Mouse (Mus musculus) stomach, embryonic 16.5 days (tissue): ENCODE measurements around the gene Mapt. TPM values are rescaled to one million over a fixed set of nuclear protein-coding genes. Genes with fewer than 3 reads are reported as not detected.

ENCODE experiments used
- ATAC-seq: fragments of 200-750 bp; cut with Nextera tagmentation; 2 replicates; pipeline ENCODE4 v1.8.0; 2017; ENCODE audit warnings: moderate number of reproducible peaks, moderate TSS enrichment; ENCODE audit not compliant: insufficient read depth, low FRiP score
- H3K27ac ChIP-seq: fragments of 300-500 bp; sonication (generic); 2 replicates; pipeline ENCODE4 v1.5.1; 2014; ENCODE audit warnings: low read length
- H3K27me3 ChIP-seq: fragments of 300-500 bp; sonication (generic); 2 replicates; pipeline ENCODE4 v1.6.1; 2014; ENCODE audit warnings: low read length, control low read depth, mixed read lengths; ENCODE audit not compliant: control insufficient read depth, insufficient read depth
- H3K36me3 ChIP-seq: fragments of 300-500 bp; sonication (generic); 2 replicates; pipeline ENCODE4 v1.6.1; 2014; ENCODE audit warnings: low read length; ENCODE audit not compliant: control insufficient read depth, insufficient read depth
- H3K4me1 ChIP-seq: fragments of 300-500 bp; sonication (generic); 2 replicates; pipeline ENCODE4 v1.6.1; 2014; ENCODE audit warnings: low read length, control low read depth, mixed read lengths; ENCODE audit not compliant: control insufficient read depth, insufficient read depth
- H3K4me2 ChIP-seq: fragments of 300-500 bp; sonication (generic); 2 replicates; pipeline ENCODE4 v1.6.1; 2014; ENCODE audit warnings: low read depth, low read length, mixed read lengths
- H3K4me3 ChIP-seq: fragments of 300-500 bp; sonication (generic); replicated peaks from 2 replicates; pipeline ENCODE4 v1.5.1; 2014; ENCODE audit warnings: mild to moderate bottlenecking, low read length
- H3K9ac ChIP-seq: fragments of 300-500 bp; sonication (generic); 2 replicates; pipeline ENCODE4 v1.6.1; 2014; ENCODE audit warnings: low read length
- H3K9me3 ChIP-seq: fragments of 300-500 bp; sonication (generic); replicated peaks from 2 replicates; pipeline ENCODE4 v1.6.1; 2016; ENCODE audit warnings: low read length, control low read depth; ENCODE audit not compliant: control insufficient read depth
- WGBS: fragments of 180-500 bp; shearing (Covaris S2); extraction: QIAGEN DNeasy Blood & Tissue Kit; methylation state at CpG from one replicate; pipeline ENCODE4 v1.1.7; 2014; 5-methylcytosine and 5-hydroxymethylcytosine counted together
- polyA plus RNA-seq: library from polyadenylated mRNA; unstranded; fragments of >200 nt; fragmentation: Nextera tagmentation; extraction: Ambion mirVana; gene quantifications from 2 replicates; pipeline ENCODE4 v1.2.1, GENCODE M21; 2015

Mapt gene
- polyA plus RNA-seq, 1 experiment from 2014 or later, result 13.9 TPM

GRCm38 (mm10) chr11:104279049-104279448 lies 47.9 kb downstream of the Mapt start:
- no peaks in the 10 kb centered on the region for H3K36me3 ChIP-seq
- no peaks in the 10 kb centered on the region for H3K4me1 ChIP-seq
- no peaks in the 10 kb centered on the region for H3K9me3 ChIP-seq
- H3K27me3 ChIP-seq, result no peaks in the 10 kb centered on the region
- H3K27ac ChIP-seq, result no peak overlapping the region
- no peak overlapping the region for H3K4me3 ChIP-seq
- 68% methylated on average over 4 of the region's 4 CpGs for WGBS
- H3K9ac ChIP-seq, result no peak overlapping the region
- ATAC-seq, result no peak
- H3K4me2 ChIP-seq, result no peak overlapping the region

- H3K9me3 ChIP-seq, result no peaks in the 10 kb centered on the region
- no peak overlapping the region for H3K4me2 ChIP-seq
- no peaks in the 10 kb centered on the region for H3K36me3 ChIP-seq
- no peaks in the 10 kb centered on the region for H3K27me3 ChIP-seq
- no peak overlapping the region for H3K4me3 ChIP-seq
- no peaks in the 10 kb centered on the region for H3K4me1 ChIP-seq
- no peak overlapping the region for H3K27ac ChIP-seq
- ATAC-seq, result no peak
- WGBS, result 50% methylated on average over 3 of the region's 3 CpGs
- no peak overlapping the region for H3K9ac ChIP-seq
These were observed 48.3 kb downstream of the Mapt start for GRCm38 (mm10) chr11:104279538-104279937.

GRCm38 (mm10) chr11:104281501-104281900 lies 50.3 kb downstream of the Mapt start:
- no peak overlapping the region for H3K4me2 ChIP-seq

GRCm38 (mm10) chr11:104287113-104287512 lies 55.9 kb downstream of the Mapt start:
- no peak overlapping the region for H3K4me3 ChIP-seq
- H3K36me3 ChIP-seq, result no peaks in the 10 kb centered on the region
- H3K27ac ChIP-seq, result no peak overlapping the region
- no peak for ATAC-seq
- 0 out of 2 replicates have a peak, but pooled peaks cover 2% of the 10 kb centered on the region for H3K4me1 ChIP-seq
- H3K9ac ChIP-seq, result no peak overlapping the region
- no peaks in the 10 kb centered on the region for H3K27me3 ChIP-seq
- WGBS, result 95% methylated on average over 18 of the region's 18 CpGs
- no peaks in the 10 kb centered on the region for H3K9me3 ChIP-seq
- no peak overlapping the region for H3K4me2 ChIP-seq

More at GRCm38 (mm10) chr11:104281501-104281900, 50.3 kb downstream of the Mapt start:
- Histone ChIP-seq H3K9me3 (no peaks in the 10 kb centered on the region), H3K27ac (no peak overlapping the region), H3K27me3 (no peaks in the 10 kb centered on the region), H3K4me3 (no peak overlapping the region), H3K36me3 (no peaks in the 10 kb centered on the region), H3K4me1 (no peaks in the 10 kb centered on the region), H3K9ac (no peak overlapping the region)
- 82% methylated on average over 5 of the region's 5 CpGs for WGBS
- ATAC-seq, result no peak

- H3K4me2 ChIP-seq, result no peak overlapping the region; the same call in 1 of the 2 replicates
- WGBS, result 43% methylated on average over 6 of the region's 6 CpGs
- peak overlapping the region; percentile 75 for H3K27ac ChIP-seq
- H3K9me3 ChIP-seq, result no peaks in the 10 kb centered on the region
- no peak overlapping the region for H3K9ac ChIP-seq
- no peaks in the 10 kb centered on the region for H3K27me3 ChIP-seq
- no peak overlapping the region for H3K4me3 ChIP-seq
- H3K4me1 ChIP-seq, result 0 out of 2 replicates have a peak, but pooled peaks cover 2% of the 10 kb centered on the region
- no peaks in the 10 kb centered on the region for H3K36me3 ChIP-seq
- 0 out of 2 replicates have a peak, but pooled peaks have one; percentile 23 for ATAC-seq
These were observed 57.6 kb downstream of the Mapt start for GRCm38 (mm10) chr11:104288835-104289198.

- no peaks in the 10 kb centered on the region for H3K9me3 ChIP-seq
- H3K27me3 ChIP-seq, result no peaks in the 10 kb centered on the region
- no peaks in the 10 kb centered on the region for H3K36me3 ChIP-seq
- 18% methylated on average over 13 of the region's 13 CpGs for WGBS
- H3K9ac ChIP-seq, result peak overlapping the region; percentile 51; the same call in 1 of the 2 replicates
- ATAC-seq, result peak; percentile 64; the same call in 1 of the 2 replicates
- H3K4me1 ChIP-seq, result 0 out of 2 replicates have a peak, but pooled peaks cover 2% of the 10 kb centered on the region
- H3K27ac ChIP-seq, result peak overlapping the region; percentile 75
- H3K4me3 ChIP-seq, result no peak overlapping the region
- no peak overlapping the region; the same call in 1 of the 2 replicates for H3K4me2 ChIP-seq
These were observed 58.2 kb downstream of the Mapt start for GRCm38 (mm10) chr11:104289199-104290031.

GRCm38 (mm10) chr11:104292443-104293220 lies 61.4 kb downstream of the Mapt start:
- H3K4me1 ChIP-seq, result peaks cover 6% of the 10 kb centered on the region; the same call in 1 of the 2 replicates
- H3K4me3 ChIP-seq, result no peak overlapping the region
- WGBS, result 90% methylated on average over 7 of the region's 7 CpGs
- H3K27ac ChIP-seq, result no peak overlapping the region; the same call in 1 of the 2 replicates
- no peaks in the 10 kb centered on the region for H3K36me3 ChIP-seq
- H3K9me3 ChIP-seq, result no peaks in the 10 kb centered on the region
- no peak overlapping the region for H3K4me2 ChIP-seq
- no peak overlapping the region for H3K9ac ChIP-seq
- 0 out of 2 replicates have a peak, but pooled peaks have one; percentile 3 for ATAC-seq
- no peaks in the 10 kb centered on the region for H3K27me3 ChIP-seq

GRCm38 (mm10) chr11:104293241-104293640 lies 62.1 kb downstream of the Mapt start:
- no peaks in the 10 kb centered on the region for H3K36me3 ChIP-seq
- peaks cover 6% of the 10 kb centered on the region; the same call in 1 of the 2 replicates for H3K4me1 ChIP-seq
- no peaks in the 10 kb centered on the region for H3K9me3 ChIP-seq
- no peaks in the 10 kb centered on the region for H3K27me3 ChIP-seq
- ATAC-seq, result peak; percentile 79; the same call in 1 of the 2 replicates
- H3K27ac ChIP-seq, result no peak overlapping the region; the same call in 1 of the 2 replicates
- H3K9ac ChIP-seq, result no peak overlapping the region
- WGBS, result 53% methylated on average over 9 of the region's 9 CpGs
- no peak overlapping the region for H3K4me3 ChIP-seq
- no peak overlapping the region for H3K4me2 ChIP-seq

- Histone ChIP-seq H3K9me3 (no peaks in the 10 kb centered on the region), H3K36me3 (no peaks in the 10 kb centered on the region), H3K27ac (no peak overlapping the region), H3K27me3 (no peaks in the 10 kb centered on the region), H3K4me3 (no peak overlapping the region), H3K4me2 (no peak overlapping the region), H3K9ac (no peak overlapping the region), H3K4me1 (peaks cover 4% of the 10 kb centered on the region; the same call in 1 of the 2 replicates)
- no peak for ATAC-seq
- WGBS, result 66% methylated on average over 5 of the region's 5 CpGs
These were observed 64.0 kb downstream of the Mapt start for GRCm38 (mm10) chr11:104295145-104295544.
